Mouse (Mus musculus): ENCODE measurements around the gene Pigm. TPM values are rescaled to one million over a fixed set of nuclear protein-coding genes. Genes with fewer than 3 reads are reported as not detected.
A peak's percentile ranks its signal among the peaks of the same experiment; 100 is the strongest.

The Pigm gene
- total RNA-seq, 2 experiments from 2014 or later: 3.4 to 3.6 TPM

- DNase-seq: no peak
Measured at GRCm38 (mm10) chr1:172352001-172352400, 24.3 kb upstream of the Pigm start.

- no peak for DNase-seq
Measured at GRCm38 (mm10) chr1:172352453-172352852, 23.9 kb upstream of the Pigm start.

- no peak for DNase-seq
Measured at GRCm38 (mm10) chr1:172355336-172355735, 21.0 kb upstream of the Pigm start.

GRCm38 (mm10) chr1:172357550-172357949 lies 18.8 kb upstream of the Pigm start:
- DNase-seq: peak; percentile 40

GRCm38 (mm10) chr1:172358341-172358740 lies 18.0 kb upstream of the Pigm start:
- no peak for DNase-seq

- DNase-seq: peak; percentile 21
Measured at GRCm38 (mm10) chr1:172364684-172365083, 11.7 kb upstream of the Pigm start.

- no peak for DNase-seq
Measured at GRCm38 (mm10) chr1:172368768-172369418, 7.5 kb upstream of the Pigm start.

GRCm38 (mm10) chr1:172376758-172377458 lies 562 bp downstream of the Pigm start:
- no peak for DNase-seq

GRCm38 (mm10) chr1:172380066-172380465 lies 3.7 kb downstream of the Pigm start:
- no peak for DNase-seq

GRCm38 (mm10) chr1:172382090-172382489 lies 5.7 kb downstream of the Pigm start:
- DNase-seq: no peak

GRCm38 (mm10) chr1:172387246-172387645 lies 10.9 kb downstream of the Pigm start:
- no peak for DNase-seq

GRCm38 (mm10) chr1:172390769-172391168 lies 14.4 kb downstream of the Pigm start:
- DNase-seq: no peak

GRCm38 (mm10) chr1:172391807-172392581 lies 15.6 kb downstream of the Pigm start:
- DNase-seq: no peak

GRCm38 (mm10) chr1:172392643-172393170 lies 16.4 kb downstream of the Pigm start:
- DNase-seq: no peak

- no peak for DNase-seq
Measured at GRCm38 (mm10) chr1:172393739-172394138, 17.4 kb downstream of the Pigm start.

GRCm38 (mm10) chr1:172396996-172397752 lies 20.8 kb downstream of the Pigm start:
- no peak for DNase-seq

GRCm38 (mm10) chr1:172406077-172406706 lies 29.8 kb downstream of the Pigm start:
- no peak for DNase-seq

- DNase-seq: no peak
Measured at GRCm38 (mm10) chr1:172408996-172409395, 32.6 kb downstream of the Pigm start.

- DNase-seq: no peak
Measured at GRCm38 (mm10) chr1:172409431-172409830, 33.1 kb downstream of the Pigm start.

GRCm38 (mm10) chr1:172410806-172411205 lies 34.5 kb downstream of the Pigm start:
- peak; percentile 27 for DNase-seq

GRCm38 (mm10) chr1:172412204-172412603 lies 35.9 kb downstream of the Pigm start:
- DNase-seq: peak; percentile 26

All from gastrocnemius, postnatal 25 days (tissue).